Mouse (Mus musculus): ENCODE measurements around the gene Acadvl. TPM values are rescaled to one million over a fixed set of nuclear protein-coding genes. Genes with fewer than 3 reads are reported as not detected.
A peak's percentile ranks its signal among the peaks of the same experiment; 100 is the strongest.
"Not testable (repeated sequence)": the region's sequence is repeated elsewhere in the genome, so short reads cannot be mapped to it uniquely, and the experiment has no call there.

The Acadvl gene
- total RNA-seq, 2 experiments from 2014 or later: 342 to 380 TPM

DNA sequence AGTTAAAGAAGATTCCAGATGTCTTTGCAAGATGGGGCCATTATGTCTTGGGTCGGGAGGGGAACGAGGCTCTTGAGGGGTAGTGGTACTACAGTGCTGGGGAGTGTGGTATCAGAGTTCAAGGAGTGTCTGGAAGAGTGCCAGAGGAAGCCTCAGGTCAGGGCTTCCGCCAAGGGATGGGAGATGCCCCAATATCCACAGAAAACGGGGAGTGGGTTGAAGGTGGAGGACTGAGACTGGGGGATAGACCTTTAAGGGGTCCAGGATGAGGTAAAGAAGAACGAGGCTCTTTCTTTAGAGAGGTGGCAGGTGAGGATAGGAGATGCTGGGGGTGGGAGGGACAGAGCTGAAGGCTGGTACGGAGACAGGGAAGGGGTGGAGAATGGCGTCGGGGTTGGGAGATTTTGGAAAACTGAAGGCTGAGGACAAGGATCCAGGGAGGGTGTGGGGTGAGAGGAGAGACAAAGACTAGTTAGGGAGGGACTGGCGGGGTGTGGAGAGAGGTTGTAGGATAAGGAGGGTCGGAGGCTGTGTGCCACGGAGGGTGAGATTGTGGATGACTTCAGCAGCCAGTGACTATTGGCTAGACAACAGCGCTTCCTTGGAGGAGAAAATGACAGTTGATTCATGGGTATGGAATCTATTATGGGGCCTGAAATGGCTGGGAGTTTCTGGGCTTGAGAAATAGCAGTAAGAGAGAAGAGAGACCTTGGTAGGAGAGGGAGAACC lies 13.4 kb upstream of the Acadvl start:
- peak; percentile 43 for DNase-seq

DNA sequence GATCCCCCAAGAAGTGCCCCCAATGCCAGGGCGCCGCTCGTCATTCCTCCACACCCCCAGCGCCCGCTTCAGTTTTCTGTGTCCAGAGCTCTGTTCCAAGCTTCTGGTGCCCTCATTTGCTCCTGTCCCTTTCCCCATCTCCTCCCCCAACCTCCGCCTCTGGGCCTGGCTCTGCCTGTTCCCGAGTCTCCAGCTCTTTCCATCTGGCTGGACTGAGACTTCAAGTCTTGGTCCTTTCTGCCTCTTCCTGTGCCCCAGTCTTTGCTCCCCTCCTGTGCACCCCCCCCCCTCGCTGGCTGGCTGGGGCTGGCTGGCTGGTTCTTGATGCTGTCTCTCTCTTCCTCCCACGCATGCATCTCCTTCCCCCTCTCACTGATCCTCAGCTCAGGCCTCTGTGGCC lies 12.2 kb upstream of the Acadvl start:
- peak; percentile 77 for DNase-seq

DNA sequence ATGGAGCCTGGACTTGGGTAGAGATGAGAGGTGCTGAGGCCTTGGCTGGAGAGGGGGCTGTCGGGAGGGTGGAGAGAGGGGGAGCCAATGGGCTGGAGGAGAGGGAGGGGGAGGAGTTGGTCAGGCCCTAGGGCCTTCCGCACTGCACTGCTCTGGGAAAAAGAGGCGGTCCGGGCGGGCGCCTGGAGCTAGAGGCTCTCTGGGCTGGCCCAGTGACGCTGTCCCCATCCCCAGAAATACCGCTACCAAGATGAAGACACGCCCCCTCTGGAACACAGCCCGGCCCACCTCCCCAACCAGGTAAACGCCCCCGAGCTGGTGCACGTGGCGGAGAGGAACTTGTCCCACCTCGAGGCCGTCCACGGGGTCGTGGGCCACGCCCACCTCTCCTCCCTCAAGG lies 11.5 kb upstream of the Acadvl start:
- DNase-seq: peak; percentile 80

DNA sequence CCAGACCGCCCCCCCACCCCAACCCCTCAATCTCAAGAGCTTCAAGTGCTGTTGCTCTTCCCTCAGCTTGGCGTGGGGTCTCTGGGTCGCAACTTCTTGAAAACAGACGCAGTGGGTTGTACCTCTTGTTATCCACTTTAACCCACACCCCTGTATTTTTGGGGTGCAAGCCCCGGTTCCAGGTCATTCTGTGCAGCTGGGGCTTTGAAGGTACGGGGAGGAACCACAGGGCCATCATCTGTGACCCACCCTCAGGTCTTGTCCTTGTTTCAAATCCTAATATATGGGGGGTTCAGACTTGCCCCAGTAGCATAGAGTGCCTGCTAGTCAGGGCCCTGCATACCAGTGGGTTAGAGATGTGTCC lies 8.9 kb upstream of the Acadvl start:
- no peak for DNase-seq

DNA sequence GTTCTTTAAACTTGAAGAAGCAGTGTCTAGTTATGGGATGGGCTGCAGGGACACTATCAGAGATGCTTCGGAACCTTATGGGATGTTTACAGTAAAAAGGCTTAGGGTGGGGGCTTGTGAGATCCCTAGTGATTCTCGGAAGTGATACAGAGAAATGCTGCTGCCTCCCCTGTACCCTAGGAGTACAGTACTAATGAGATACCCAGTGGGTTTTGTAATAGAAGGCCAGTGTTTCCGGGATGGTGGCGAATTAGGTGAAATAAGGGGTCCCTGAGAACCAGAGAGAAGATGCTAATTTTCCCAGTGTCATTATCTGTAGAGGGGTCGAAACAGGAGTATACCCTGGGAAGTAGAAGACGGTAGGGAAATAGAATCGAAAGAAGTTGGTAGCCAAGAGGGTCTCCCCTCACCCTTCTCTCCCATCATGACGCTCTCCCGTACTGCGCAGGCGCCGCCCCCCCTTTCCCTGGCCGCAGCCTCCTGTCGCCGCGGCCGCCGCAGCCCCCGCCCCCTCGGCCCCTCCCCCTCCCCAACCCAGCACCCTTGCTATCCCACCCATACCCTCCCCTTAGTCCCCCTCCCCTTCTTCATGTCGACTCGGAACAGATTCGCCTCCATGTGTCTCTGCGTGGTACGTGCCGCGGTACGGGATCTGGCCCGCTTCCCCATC lies 8.4 kb upstream of the Acadvl start:
- DNase-seq: no peak

DNA sequence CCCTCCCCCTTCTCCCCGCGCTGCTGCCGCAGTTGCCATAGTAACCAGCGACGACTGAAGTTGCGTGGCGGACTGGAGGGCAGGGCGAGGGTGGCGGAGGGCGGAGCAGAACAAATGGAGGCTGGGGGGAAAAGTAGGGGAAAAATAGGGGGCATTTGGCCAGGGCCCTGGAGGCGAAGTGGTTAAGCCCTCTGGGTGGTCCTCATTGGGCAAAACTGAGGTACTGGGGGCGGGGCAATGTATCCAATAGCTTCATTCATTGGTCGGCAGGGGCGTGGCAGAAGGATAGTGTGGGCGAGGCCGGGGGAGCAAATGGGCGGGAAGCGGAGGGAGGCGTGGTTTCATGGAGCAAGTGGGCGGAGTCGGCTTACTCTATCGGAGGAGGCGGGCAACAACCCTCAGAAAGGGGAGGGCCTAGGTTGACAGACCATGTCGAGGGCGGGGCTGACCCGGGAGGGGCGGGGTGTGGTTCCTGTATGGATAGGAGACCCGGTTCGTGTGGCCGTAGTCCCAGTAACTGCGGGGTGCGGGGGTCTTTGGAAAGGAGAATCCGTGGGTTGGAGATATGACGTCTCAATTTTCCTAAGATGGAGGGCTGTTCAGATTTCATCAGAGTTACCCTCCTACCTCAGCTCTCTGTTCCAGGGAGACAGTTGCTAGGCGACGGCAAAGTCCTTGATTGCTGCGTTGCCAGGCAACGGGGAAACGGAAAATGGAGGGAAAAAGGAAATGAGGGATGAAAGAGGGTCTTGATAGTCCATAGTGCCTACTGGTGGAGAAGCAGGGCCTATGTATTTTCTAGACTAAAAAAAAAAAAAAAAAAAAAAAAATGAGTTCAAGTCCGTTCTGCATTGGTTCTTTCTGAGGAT lies 6.3 kb upstream of the Acadvl start:
- peak; percentile 95 for DNase-seq

DNA sequence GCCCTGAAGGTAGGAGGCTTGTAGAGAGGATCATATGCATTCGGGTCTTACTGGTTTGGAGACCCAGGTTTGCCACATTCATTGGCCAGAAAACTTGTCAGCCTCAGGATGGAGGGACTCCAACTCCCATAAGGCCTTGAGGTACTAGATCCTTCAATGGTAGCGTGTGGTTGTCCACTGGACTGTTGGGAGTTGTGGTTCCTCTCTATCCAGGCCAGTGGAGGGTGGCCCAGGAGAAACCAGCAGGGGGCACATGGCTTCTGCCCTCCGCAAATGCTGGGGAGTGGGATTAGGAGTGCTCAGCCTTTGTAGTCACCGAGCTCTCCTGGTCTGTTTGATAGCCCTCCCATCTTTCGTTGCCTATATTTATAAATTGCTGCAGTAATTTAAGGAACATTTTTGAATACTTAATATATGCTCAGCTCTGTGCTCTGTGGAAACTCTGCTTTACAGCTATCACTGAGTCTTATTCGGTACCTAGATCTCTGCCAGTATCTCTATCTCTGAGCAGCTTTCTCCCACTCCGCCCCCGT lies 5.6 kb upstream of the Acadvl start:
- peak; percentile 78 for DNase-seq

DNA sequence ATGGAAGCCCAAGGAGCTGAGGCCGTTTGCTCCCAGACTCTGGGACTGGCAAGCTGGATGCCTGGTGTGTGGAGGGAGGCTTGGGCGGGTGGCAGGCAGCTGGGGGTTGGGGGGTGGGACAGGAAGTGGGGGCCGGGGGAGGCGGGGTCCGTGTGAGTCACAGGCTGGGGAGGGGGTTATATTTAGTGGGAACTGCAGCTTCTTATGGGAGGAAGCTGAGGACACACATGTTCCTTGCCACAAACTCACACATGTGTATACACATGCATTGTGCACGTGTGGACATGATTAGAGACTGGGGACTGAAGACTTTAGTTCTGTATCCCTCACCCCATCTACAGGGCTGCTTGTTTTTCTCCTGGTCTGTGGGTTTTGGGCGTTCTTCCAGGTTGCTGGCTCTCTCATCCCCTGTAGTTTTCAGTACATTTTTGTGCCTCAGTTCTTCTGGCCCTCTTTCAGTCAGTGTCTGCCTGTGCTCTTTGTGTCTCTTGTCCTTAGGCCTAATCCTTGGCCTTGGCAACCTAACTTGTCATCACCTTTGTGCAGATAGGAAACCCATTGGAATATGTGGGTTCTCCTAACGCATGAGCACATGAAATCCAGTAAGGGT lies 4.9 kb upstream of the Acadvl start:
- no peak for DNase-seq

DNA sequence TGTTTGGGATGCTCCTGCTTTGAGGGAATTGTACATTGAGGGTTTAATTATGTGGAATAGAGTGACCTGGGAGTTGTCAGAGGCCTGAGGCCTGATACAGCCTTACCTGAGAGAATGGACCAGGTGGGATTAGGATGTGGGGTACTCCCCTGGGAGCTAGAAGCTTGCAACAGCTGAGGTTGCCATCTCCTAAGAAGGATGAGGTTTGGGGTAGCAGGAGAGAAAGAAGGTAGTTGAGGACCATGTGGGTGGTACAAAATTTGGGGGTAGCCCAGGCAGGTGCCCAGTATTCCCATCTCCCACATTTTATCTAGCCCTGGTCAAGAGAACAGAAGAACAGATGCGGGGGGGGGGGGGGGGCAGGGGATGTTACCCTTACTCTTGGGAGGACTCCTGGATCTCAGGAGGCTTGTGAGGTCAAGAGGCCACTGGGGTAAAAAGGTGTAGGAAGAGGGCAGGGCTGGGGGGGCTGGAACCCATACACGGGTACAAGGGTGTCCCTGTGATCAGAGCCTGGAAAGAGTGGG lies 4.3 kb upstream of the Acadvl start:
- DNase-seq: no peak

DNA sequence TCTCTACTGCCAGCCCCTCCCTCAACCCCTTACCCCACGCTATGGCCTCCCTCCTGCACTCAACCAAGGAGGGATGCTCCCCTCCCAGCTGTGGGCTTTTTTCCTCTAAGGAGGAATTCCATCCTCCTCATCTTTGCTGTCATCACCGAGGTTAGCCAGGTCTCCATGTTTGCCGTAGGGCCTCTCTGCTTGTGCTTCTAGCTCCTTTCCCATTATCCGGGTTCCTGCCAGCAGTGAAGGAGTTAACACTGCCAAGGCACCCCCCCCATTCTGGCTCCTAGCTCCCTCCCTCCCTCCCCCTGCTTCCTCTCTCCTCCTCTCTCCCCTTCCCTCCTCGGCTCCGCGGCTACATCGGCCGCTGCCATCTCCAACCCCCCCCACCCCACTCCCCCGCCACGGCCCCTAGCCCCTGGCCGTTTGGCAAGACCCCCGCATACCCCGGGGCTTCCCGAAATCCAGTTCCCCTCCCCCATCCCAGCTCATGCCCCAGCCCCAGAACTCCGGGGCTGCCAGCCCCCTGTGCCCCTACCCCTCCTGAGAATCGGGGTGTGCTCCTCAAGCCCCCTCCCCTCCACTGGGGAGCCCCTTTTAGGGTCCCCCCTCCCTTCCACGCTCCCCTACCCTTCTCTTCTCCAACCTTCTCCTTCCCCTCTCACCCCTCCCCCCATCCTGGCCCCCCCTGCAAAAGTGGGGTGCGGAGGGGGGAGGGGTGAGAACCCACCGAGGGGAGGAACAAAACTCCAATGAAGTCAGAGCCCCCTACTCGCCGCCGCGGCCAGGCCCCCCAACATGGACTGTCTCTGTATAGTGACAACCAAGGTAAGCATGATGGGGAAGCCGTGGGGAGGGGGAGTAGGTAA lies 3.1 kb upstream of the Acadvl start:
- peak; percentile 40 for DNase-seq

DNA sequence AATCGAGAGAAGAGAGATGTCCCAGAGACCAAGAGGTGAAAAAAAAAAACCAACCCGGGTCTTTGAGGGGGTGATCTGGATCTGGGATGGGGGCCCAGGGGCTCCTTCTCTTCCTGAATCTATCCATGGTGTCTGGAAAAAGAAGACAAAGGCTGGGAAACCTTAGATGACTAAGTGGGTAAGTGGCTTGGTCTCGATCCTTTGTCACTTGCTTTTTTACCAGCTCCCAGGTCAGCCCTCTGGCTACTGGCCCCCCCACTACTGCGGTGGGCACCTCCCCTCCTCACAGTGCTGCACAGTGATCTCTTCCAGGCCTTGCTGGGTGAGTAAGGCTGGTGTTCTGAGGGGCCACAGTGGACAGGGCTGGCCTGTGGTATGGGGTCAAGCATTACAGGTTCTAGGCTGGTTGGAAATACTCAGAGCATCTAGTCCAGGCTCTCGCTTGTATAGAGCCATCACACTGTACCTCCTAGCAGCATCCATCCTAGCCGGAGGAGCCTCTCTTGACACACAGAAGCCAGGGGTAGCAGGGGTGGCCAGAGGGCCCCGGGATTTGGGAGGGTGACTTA lies 2.1 kb upstream of the Acadvl start:
- no peak for DNase-seq

DNA sequence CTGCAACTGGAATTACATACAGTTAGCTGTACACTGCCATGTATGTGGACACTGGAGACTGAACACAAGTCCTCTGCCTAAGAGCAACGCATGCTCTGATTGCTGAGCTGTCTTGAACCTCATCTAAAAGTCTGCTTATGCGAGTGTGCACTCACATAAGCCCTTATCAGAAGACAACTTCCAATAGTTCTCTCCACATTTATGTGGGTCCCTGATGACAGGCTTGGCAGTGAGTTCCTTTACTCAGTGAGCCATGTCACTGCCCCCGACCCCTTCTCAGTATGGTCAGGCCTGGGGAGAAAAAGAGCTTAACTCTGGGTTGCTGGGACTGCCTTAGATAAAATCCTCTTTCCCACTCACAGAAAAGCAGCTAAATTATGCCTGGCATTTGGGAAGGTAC lies 1.5 kb upstream of the Acadvl start, which contains the start of gene Dlg4:
Gene Dlg4, plus strand, starts transcription at position 274 of the 400 bp plus-strand sequence.
- DNase-seq: no peak

DNA sequence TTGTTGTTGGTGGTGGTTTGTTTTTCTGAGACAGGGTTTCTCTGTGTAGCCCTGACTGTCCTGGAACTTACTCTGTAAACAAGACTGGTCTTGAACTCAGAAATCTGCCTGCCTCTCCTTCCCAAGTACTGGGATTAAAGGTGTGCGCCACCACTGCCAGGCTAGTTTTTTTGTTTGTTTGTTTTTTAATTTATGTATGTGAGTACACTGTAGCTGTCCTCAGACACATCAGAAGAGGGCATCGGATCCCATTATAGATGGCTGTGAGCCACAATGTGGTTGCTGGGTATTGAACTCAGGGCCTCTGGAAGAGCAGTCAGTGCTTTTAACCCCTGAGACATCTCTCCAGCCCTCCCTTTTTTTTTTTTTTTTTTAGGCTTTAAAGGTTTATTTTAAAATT lies 966 bp upstream of the Acadvl start:
- not testable (repeated sequence) for DNase-seq

DNA sequence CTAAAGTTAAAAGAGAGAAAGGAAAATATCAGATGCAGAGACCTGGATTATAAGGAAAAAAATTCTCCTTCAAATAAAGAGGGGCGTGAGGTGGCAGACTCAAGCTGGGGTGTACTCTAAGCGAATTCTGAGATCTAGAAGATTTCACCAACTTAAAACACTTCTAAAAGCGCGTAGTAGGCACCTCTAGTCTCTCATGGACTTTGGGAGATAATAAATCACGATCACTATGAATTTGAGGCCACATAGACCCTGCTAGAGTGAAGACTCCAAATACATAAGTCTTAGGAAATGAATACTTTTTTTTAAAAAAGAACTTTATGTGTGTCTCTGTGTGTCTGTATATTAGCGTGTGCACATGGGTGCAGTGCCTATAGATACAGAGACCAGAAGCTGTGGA lies 466 bp upstream of the Acadvl start:
- no peak for DNase-seq

DNA sequence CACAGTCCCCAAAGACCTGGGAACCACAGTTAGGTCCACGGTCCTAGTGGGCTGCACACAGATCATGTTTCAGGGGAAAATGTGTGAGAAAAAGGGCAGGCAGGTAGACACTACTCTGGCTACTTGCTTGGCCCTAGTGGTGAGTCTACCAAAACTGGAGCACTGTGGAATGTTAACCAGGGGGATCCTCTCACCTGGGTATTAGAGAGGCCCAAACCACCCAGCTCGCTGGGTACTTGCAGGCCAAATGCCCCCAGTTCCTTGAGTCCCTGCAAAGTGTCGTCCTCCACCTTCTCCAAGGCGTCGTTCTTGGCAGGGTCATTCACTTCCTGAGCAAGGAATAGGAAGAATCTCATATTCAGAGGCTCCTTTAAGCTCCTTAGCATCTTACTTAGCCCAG lies 1.2 kb downstream of the Acadvl start:
- no peak for DNase-seq

DNA sequence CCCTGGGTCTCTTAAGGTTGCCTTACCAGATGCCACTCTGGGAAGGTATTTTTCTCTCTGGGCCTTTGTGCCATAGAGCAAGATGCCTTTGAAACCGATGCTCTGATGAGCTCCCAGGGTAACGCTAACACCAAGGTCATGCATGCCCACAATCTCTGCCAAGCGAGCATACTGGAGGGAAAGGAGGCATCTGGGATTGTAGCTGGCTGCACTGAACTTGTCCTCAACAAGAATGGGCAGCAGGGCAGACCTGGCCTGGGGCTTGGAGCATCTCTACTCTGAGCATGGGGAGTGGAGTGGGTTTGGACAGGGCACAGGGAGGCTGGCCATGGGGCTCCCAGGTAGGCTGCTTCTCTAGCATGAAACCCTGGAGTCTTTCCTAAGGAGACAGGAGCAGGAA lies 1.8 kb downstream of the Acadvl start:
- DNase-seq: no peak

DNA sequence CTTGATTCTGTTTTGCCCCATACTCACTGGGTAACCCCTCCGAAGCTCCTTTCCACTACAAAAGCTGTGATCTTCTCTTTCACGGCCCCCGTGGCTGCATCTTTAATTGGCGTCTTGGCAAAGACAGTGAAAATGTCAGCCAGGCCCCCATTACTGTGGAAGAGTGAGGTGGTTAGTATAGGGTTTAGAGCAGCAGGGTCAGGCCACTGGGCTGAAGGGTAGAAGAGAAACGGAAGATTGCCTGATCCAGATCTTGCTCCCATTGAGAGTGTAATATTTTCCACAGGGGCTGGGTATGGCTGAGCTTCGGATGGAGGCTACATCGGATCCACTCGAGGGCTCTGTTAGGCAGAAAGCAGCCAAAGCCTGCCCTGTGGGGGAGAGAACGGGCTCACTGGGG lies 2.3 kb downstream of the Acadvl start:
- DNase-seq: no peak

DNA sequence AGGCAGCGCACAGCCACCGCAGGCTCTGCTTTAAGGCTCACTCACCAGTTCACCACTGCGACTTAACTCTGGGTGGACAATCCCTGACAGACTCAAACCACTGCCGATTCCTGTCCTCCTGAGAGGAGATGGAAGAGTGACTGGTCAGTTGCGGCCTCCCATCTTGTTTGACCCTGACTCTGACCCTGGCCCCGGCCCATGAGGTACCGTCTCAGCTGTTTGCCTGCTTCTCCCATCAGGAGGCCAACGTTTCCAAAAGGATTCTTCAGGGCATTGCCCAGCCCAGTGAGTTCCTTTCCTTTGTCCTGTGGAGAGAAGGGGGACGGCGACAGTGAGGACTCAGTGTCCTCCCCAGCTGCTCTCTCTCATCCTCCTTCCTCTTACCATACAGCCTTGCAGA lies 4.2 kb downstream of the Acadvl start:
- DNase-seq: no peak

DNA sequence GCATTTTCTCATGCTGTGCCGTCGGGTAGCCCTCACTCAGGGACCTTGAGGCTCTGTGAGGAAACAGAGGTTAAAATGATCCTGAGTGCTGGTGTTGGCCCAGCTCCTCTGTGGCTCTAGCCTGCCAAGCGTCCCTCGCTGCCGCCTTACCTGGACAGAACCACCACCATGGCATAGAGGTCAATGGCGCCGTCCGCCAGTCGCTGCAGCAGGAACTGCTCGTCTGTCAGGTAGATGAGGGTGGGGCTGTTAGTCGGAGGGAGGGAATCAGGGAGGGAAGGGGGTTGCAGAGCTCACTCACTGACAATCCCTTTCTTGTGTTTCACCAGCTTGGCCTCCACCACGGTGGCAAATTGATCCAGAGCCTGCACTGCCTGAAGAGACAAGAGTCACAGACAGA lies 4.7 kb downstream of the Acadvl start:
- no peak for DNase-seq

DNA sequence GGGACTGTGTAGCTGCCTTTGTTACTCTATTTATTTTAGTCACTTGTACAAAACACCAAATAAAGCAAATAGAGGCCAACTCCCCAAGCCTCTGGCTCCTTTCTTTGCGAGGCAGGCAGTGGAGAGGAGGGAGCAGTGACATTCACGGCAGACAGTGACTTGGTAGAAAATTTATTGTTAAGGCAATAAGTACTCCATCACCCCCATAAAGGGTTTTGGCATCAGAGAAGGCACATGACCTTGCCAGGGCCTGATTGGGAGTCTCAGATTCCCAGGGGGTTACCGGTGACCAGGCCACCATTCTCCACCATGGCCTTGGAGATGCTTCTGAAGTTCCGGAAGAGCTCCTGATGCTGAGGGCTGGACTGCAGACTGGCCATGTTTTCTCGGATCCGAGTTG lies 5.2 kb downstream of the Acadvl start:
- no peak for DNase-seq

DNA sequence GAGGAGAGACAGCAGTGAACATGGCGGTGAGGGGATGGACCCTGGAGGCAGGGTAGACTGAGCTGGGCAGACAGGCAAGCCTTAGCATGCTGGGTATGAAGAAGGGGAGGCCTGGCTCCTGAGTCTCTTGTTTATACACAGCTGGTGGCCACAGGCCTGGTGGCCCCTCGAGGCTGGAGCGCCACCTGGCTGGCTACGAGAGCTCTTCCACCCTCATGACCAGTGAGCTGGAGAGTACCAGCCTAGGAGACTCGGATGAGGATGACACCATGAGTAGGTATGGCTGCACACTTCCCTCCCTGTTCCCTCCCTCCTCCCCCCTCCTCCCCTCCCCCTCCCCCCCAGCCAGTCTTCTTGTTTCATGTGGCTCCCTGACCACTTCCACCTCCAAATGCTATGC lies 9.7 kb downstream of the Acadvl start:
- DNase-seq: no peak

Measured in gastrocnemius, postnatal 25 days (tissue).